Mouse (Mus musculus) liver, embryonic 12.5 days (tissue): ENCODE measurements around the gene Mri1. TPM values are rescaled to one million over a fixed set of nuclear protein-coding genes. Genes with fewer than 3 reads are reported as not detected.

Experiments used
- ATAC-seq: fragments of 200-750 bp; cut with Nextera tagmentation; 2 replicates; pipeline ENCODE4 v1.8.0; 2017; ENCODE audit warnings: moderate number of reproducible peaks, mild to moderate bottlenecking, moderate library complexity
- H3K27ac ChIP-seq: fragments of 300-500 bp; sonication (generic); 2 replicates; pipeline ENCODE4 v1.5.1; 2016; ENCODE audit warnings: mild to moderate bottlenecking
- H3K27me3 ChIP-seq: fragments of 300-500 bp; sonication (generic); replicated peaks from 2 replicates; pipeline ENCODE4 v1.6.1; 2016; ENCODE audit warnings: mild to moderate bottlenecking, moderate library complexity
- H3K36me3 ChIP-seq: fragments of 300-500 bp; sonication (generic); 2 replicates; pipeline ENCODE4 v1.6.1; 2016; ENCODE audit warnings: mild to moderate bottlenecking, moderate library complexity
- H3K4me1 ChIP-seq: fragments of 300-500 bp; sonication (generic); 2 replicates; pipeline ENCODE4 v1.6.1; 2016
- H3K4me2 ChIP-seq: fragments of 300-500 bp; sonication (generic); 2 replicates; pipeline ENCODE4 v1.6.1; 2016; ENCODE audit warnings: mild to moderate bottlenecking, moderate library complexity
- H3K4me3 ChIP-seq: fragments of 300-500 bp; sonication (generic); 2 replicates; pipeline ENCODE4 v1.5.1; 2016; ENCODE audit warnings: mild to moderate bottlenecking, moderate library complexity
- H3K9ac ChIP-seq: fragments of 300-500 bp; sonication (generic); 2 replicates; pipeline ENCODE4 v1.6.1; 2016; ENCODE audit warnings: mild to moderate bottlenecking, moderate library complexity
- H3K9me3 ChIP-seq: fragments of 300-500 bp; sonication (generic); replicated peaks from 2 replicates; pipeline ENCODE4 v1.6.1; 2016; ENCODE audit warnings: mild to moderate bottlenecking, moderate library complexity
- WGBS: fragments of 180-500 bp; shearing (Covaris S2); methylation state at CpG from one replicate; pipeline ENCODE4 v1.1.7; 2016; ENCODE audit not compliant: insufficient replicate concordance; 5-methylcytosine and 5-hydroxymethylcytosine counted together
- microRNA counts: library from miRNA; unstranded; fragments of <30 nt; microRNA quantifications from one replicate; lab custom pipeline; 2017
- microRNA-seq: library from miRNA; unstranded; fragments of <30 nt; microRNA quantifications from one replicate; pipeline ENCODE4, GENCODE M21; 2017
- polyA plus RNA-seq: library from polyadenylated mRNA; unstranded; fragments of >200 nt; fragmentation: Nextera tagmentation; extraction: Ambion mirVana; gene quantifications from 2 replicates; pipeline ENCODE4 v1.2.1, GENCODE M21; 2016

The Mri1 gene
- polyA plus RNA-seq, 1 experiment from 2014 or later: 63.1 TPM

GRCm38 (mm10) chr8:84200652-84201544, 56.2 kb downstream of the Mri1 start:
- Histone ChIP-seq H3K27me3 (peaks cover 41% of the 10 kb centered on the region), H3K9ac (peak overlapping the region; percentile 78), H3K4me1 (peaks cover 72% of the 10 kb centered on the region), H3K27ac (peak overlapping the region; percentile 86), H3K36me3 (peaks cover 12% of the 10 kb centered on the region), H3K4me2 (peak overlapping the region; percentile 90), H3K9me3 (no peaks in the 10 kb centered on the region), H3K4me3 (peak overlapping the region; percentile 62)
- ATAC-seq: 0 out of 2 replicates have a peak, but pooled peaks have one; percentile 3
- 2% methylated on average over 53 of the region's 70 CpGs for WGBS

GRCm38 (mm10) chr8:84200126-84200555, 57.0 kb downstream of the Mri1 start:
- peaks cover 72% of the 10 kb centered on the region for H3K4me1 ChIP-seq
- H3K36me3 ChIP-seq: peaks cover 4% of the 10 kb centered on the region; the same call in 1 of the 2 replicates
- ATAC-seq: no peak
- H3K9ac ChIP-seq: peak overlapping the region; percentile 78; the same call in 1 of the 2 replicates
- H3K9me3 ChIP-seq: no peaks in the 10 kb centered on the region
- H3K27ac ChIP-seq: peak overlapping the region; percentile 86
- peak overlapping the region; percentile 62 for H3K4me3 ChIP-seq
- peaks cover 41% of the 10 kb centered on the region for H3K27me3 ChIP-seq
- H3K4me2 ChIP-seq: peak overlapping the region; percentile 90
- 33% methylated on average over 8 of the region's 8 CpGs for WGBS

MicroRNA genes within 50 kb of the gene (microRNA counts, 519-probe panel; counts per million panel counts)
- 6,148 counts per million, percentile 92 among the panel's probes with 10 or more counts for microRNA mmu-miR-23a (lab: Ali Mortazavi, UCI)
- microRNA mmu-miR-27a (lab: Ali Mortazavi, UCI): 6,330 counts per million, percentile 93 among the panel's probes with 10 or more counts

Small RNA genes lying within 50 kb of the gene (microRNA-seq; reads per million reads assigned to microRNA genes)
- gene Mir23a: 14,831 reads per million, percentile 96 among the genes with 10 or more reads in this experiment
- not detected for gene Mir24-2
- gene Mir27a: 457 reads per million, percentile 66 among the genes with 10 or more reads in this experiment
- gene Mir3074-2: not detected

Other genes starting within 250 kb of the Mri1 start
- gene 2210011C24Rik, start 245.2 kb downstream of the Mri1 start, polyA plus RNA-seq: not detected in 2 replicates
- 0.36 and 0.66 TPM in 2 replicates for gene Palm3, start 235.9 kb downstream of the Mri1 start, polyA plus RNA-seq
- gene Il27ra, start 214.7 kb downstream of the Mri1 start, polyA plus RNA-seq: 1.5 and 1.6 TPM in 2 replicates
- not detected in 2 replicates for gene Rln3, start 212.3 kb downstream of the Mri1 start, polyA plus RNA-seq
- gene Gm10643, start 192.2 kb downstream of the Mri1 start, polyA plus RNA-seq: 0.27 and 0.30 TPM in 2 replicates
- 4.1 and 4.2 TPM in 2 replicates for gene Rfx1, start 190.5 kb downstream of the Mri1 start, polyA plus RNA-seq
- gene Dcaf15, start 152.6 kb downstream of the Mri1 start, polyA plus RNA-seq: 5.9 and 6.4 TPM in 2 replicates
- gene Podnl1, start 131.3 kb downstream of the Mri1 start, polyA plus RNA-seq: 0.08 and 0.13 TPM in 2 replicates
- 8.2 and 9.6 TPM in 2 replicates for gene Cc2d1a, start 109.4 kb downstream of the Mri1 start, polyA plus RNA-seq
- 0.28 and 0.58 TPM in 2 replicates for gene 4930432K21Rik, start 109.3 kb downstream of the Mri1 start, polyA plus RNA-seq
- 0.61 and 1.3 TPM in 2 replicates for gene Nanos3, start 72.1 kb downstream of the Mri1 start, polyA plus RNA-seq
- 3.6 and 5.0 TPM in 2 replicates for gene Zswim4, start 20.3 kb downstream of the Mri1 start, polyA plus RNA-seq
- 249 and 259 TPM in 2 replicates for gene D8Ertd738e, start 7.6 kb downstream of the Mri1 start, polyA plus RNA-seq
- gene Ccdc130, start 13.1 kb upstream of the Mri1 start, polyA plus RNA-seq: 9.5 and 10.4 TPM in 2 replicates
- gene Cacna1a, start 131.1 kb upstream of the Mri1 start, polyA plus RNA-seq: 0.60 and 1.8 TPM in 2 replicates